Mouse (Mus musculus) left cerebral cortex, postnatal 10 days (tissue): ENCODE results near the gene Hps5. TPM values are rescaled to one million over a fixed set of nuclear protein-coding genes. Genes with fewer than 3 reads are reported as not detected.
"Not testable (repeated sequence)": the region's sequence is repeated elsewhere in the genome, so short reads cannot be mapped to it uniquely, and the experiment has no call there.

Experiments used
- DNase-seq, 2 experiments: peaks; one replicate each; pipeline ENCODE4 v3.0.0; 2021 to 2022; ENCODE audit warnings: low spot score in 2 of 2, mixed read lengths in 1 of 2; ENCODE audit errors: extremely low spot score in 1 of 2
- intact Hi-C: fragments of 180-260 bp; cut with DNase I; formaldehyde crosslinking; loops from one replicate; pipeline ENCODE4 v1.15.1; 2025
- total RNA-seq, 2 experiments: library from RNA; stranded (reverse); gene quantifications; 2 replicates each; pipeline ENCODE4 v1.2.3; 2021

The Hps5 gene
- total RNA-seq, 2 experiments from 2014 or later: 13.8 to 14.7 TPM

DNA sequence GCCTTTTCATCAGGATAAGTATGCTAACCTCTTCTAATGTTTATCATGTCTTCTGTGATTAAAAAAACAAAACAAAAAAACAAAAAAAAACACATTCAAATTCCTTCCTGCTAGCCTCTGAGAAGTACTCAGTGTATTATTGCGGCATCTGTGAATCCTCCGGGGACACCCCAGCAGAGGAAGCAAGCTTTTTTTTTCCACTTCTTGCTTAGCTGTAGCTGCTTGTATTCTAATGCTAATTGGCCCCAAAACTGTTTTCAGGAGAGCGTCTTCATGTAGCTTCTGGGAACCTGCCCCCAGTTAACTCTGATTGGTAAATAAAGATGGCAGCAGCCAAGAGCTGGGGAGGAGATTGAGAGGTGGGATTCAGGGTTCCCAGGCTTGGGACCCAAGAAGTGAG lies 47.4 kb downstream of the Hps5 start:
- intact Hi-C loops: no loop called here
- DNase-seq: no peak

GRCm38 (mm10) chr7:46746381-46746780 lies 49.5 kb downstream of the Hps5 start:
- intact Hi-C loops: no loop called here
- DNase-seq: no peak

DNA sequence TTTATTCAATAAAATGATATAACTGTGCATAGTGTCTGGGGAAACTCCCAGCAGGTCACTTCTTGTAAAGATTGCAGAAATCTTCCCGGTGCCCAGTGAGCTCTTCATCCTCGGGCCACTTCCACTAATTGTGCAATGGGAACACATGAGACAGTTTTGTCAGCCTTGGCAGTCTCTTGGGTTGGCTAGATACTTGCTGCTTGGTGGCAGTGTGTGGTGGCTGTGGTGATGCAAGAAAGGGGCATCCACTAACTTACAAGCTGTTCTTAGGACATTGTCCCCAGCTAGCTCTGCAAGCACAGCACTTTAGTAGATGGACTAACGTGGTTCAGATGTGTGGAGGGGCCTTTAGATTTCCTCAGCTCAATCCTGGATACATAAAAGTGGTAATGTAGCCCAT lies 50.0 kb downstream of the Hps5 start:
- no peak for DNase-seq
- intact Hi-C loops: loop anchor here (1.0 kb wide), 1 partner anchor 12 kb away; no protein-coding TSS in a partner anchor

DNA sequence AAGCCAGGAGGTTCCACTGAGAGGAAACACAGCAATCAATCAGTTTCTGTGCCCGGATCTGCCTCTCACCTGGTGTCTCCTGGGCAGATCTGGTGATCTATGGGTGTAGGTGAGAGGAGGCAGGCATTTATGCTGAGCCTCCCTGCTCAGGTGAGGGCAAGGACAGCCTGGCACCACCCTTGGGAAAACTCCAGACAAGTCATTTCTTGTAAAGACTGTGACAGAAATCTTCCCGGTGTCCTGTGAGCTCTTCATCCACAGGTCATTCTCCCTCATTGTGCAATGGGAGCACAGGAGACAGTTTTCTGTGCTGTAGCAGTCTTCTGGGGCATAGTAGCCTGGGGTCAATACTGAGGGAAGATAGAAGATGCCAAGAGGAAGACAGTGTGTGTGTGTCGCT lies 53.0 kb downstream of the Hps5 start, which contains the start of gene Saa1:
TSS of gene Saa1 (minus strand) at position 101 of the 400 bp plus-strand sequence.
- DNase-seq, intact Hi-C loops: not testable (repeated sequence)

DNA sequence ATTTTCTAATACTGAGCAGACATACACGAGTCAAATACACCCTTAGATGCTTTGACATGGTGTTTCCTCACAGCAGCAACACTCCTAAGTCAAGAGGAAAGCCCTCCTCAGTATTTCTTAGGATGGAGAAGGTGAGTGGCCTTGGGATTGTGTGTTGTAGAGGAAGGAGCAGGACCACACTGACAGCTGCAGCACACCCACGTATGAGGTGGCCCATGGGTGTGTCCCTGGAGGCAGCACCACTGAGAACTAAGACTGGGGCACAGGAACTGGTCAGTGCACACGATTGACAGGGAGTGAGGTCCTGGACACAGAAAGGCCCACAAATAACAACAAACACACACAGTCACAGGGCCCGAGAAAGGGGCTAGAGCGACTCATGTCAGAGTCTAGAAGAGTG lies 55.8 kb downstream of the Hps5 start:
- intact Hi-C loops: not testable (repeated sequence)

GRCm38 (mm10) chr7:46738561-46739460 lies 57.1 kb downstream of the Hps5 start:
- no peak for DNase-seq
- intact Hi-C loops: no loop called here

More for the DNA sequence above, 55.8 kb downstream of the Hps5 start:
- not testable (repeated sequence) for DNase-seq

GRCm38 (mm10) chr7:46734983-46735382 lies 60.9 kb downstream of the Hps5 start:
- DNase-seq: no peak
- intact Hi-C loops: loop anchor here (1.0 kb wide), 1 partner anchor 10 kb away; no protein-coding TSS in a partner anchor

DNA sequence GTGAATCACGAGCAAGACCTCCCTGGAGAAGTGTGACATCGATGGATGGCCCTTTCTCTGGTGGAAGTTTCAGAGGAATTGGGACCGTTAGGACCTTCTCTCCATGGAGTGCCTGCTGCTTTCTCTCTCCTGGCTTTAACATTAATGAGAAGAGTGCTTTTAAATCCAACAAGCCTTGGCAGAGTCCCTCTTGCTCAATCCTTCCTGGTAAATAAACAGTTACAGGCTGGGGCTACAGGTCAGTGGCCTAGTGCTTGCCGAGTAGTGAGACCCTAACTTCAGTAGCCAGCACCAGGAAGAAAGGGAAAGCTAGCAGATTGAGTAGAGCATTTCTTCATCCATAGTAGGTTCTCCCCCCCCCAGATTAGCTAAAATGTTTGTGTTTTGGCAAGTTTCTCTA lies 63.4 kb downstream of the Hps5 start, which contains the start of gene Saa4:
TSS of gene Saa4 (minus strand) at position 146 of the 400 bp plus-strand sequence.
- intact Hi-C loops: no loop called here
- no peak for DNase-seq

DNA sequence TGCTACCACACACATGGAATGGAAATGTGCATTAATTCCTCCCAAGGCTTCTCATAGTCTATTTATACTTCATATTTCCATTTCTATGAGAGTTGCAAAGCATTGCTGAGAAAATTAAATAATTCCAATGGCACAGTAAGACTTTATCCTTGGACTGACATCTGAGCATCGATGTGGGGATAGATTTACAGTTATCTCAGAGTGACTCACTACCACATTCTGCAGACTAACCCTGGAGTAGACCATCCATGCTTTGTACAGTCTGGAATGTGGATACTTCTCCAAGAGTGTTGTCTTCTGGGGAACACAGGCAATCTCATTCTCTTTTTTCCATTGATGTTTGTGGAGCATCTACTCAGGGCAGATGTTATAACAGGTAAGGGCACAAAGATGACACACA lies 68.3 kb downstream of the Hps5 start:
- DNase-seq: no peak
- intact Hi-C loops: no loop called here

DNA sequence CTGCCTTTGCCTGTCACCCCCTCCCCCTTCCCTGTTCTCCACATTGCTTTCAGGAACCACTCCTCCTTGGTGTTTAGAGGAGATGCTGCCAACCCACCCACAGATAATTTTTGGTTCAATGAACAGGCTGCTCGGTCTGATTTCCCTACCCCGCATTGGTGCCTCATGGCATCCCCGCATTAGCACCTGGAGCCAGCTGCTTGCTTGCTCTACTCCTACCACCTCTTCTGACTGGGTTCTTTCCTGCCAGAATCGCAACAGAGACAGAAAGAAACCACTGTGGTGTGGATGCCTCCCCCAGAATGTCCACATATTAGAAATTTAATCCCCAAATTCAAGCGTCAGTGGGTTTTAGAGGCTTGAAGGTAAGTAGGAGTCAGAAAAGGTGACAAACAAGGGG lies 71.5 kb downstream of the Hps5 start:
- intact Hi-C loops: no loop called here
- no peak for DNase-seq

DNA sequence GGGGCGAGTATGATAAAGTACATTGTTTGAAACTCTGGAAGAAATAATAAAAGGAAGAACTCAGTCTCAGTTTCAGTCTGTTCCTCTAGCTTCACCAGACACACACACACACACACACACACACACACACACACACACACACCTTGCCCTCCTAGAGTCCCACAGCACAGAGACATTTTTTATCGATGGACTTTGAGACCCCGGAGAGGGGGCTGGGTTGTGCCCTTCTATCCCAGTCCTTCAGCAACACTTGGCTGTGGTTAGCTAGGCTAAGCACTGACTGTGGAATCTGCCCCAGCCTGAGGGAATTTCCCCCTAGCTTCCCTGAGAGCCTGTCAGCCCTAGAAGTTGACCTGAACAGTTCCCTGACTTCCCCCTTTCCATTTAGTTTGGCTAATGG lies 72.0 kb downstream of the Hps5 start:
- DNase-seq: no peak
- intact Hi-C loops: no loop called here

DNA sequence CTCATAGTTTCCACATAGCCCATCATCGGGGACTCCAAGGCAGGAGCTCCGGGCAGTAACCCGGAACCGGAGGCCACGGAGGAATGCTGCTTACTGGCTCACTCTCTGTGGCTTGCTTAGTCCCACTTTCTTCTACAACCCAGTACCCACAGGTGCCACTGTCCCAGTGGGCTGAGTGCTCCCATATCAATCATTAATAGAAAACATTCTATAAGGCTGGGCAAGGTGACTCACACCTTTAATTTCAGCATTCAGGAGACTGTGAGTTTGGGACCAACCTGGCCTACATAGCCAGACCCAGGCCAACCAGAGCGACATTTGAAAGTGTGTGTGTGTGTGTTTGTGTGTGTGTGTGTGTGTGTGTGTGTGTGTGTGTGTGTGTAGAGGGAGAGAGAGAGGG lies 72.5 kb downstream of the Hps5 start:
- no peak for DNase-seq
- intact Hi-C loops: no loop called here

- no peak for DNase-seq
- intact Hi-C loops: no loop called here
Measured at GRCm38 (mm10) chr7:46720460-46720859, 75.4 kb downstream of the Hps5 start.

- no peak for DNase-seq
- intact Hi-C loops: no loop called here
Measured at GRCm38 (mm10) chr7:46719526-46719925, 76.3 kb downstream of the Hps5 start.

GRCm38 (mm10) chr7:46718591-46719270 lies 77.1 kb downstream of the Hps5 start:
- intact Hi-C loops: no loop called here
- DNase-seq: no peak

- intact Hi-C loops: no loop called here
Measured at GRCm38 (mm10) chr7:46716897-46717296, 79.0 kb downstream of the Hps5 start.

GRCm38 (mm10) chr7:46715600-46715999 lies 80.3 kb downstream of the Hps5 start, which contains the start of gene Saa3:
Gene Saa3, minus strand, starts transcription at chr7:46715700.
- no peak for DNase-seq
- intact Hi-C loops: no loop called here

More at GRCm38 (mm10) chr7:46716897-46717296, 79.0 kb downstream of the Hps5 start:
- DNase-seq: peak in 1 of 2 experiments; percentile 61

- intact Hi-C loops: loop anchor here (5.0 kb wide), 2 partner anchors 58 to 72 kb away; no protein-coding TSS in a partner anchor
Measured at GRCm38 (mm10) chr7:46714518-46714917, 81.3 kb downstream of the Hps5 start.

DNA sequence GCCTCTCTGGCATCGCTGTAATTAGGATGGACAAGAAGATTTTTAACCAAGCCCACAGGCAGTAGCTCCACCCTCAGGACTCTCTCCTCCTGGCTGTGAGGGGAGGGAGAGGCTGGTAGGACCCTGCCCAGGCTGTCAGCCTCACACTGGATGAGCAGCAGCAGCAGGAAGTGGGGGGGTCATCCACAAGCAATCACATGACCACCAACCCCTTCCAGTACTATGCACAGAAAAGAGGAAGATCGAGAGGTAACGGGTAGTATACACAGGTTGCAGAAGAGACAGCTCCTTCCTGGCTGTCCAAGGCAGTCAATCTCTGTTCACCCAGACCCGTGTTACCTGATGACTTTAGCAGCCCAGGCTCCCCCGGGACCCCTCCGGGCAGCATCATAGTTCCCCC lies 83.6 kb downstream of the Hps5 start:
- DNase-seq: no peak
- intact Hi-C loops: loop anchor here (5.0 kb wide), 2 partner anchors 60 to 70 kb away; no protein-coding TSS in a partner anchor

More at GRCm38 (mm10) chr7:46714518-46714917, 81.3 kb downstream of the Hps5 start:
- peak; percentile 30 to 63 for DNase-seq
